Comparison of ENCODE assay signal across 21 mouse cellular contexts in the genomic region with DNA sequence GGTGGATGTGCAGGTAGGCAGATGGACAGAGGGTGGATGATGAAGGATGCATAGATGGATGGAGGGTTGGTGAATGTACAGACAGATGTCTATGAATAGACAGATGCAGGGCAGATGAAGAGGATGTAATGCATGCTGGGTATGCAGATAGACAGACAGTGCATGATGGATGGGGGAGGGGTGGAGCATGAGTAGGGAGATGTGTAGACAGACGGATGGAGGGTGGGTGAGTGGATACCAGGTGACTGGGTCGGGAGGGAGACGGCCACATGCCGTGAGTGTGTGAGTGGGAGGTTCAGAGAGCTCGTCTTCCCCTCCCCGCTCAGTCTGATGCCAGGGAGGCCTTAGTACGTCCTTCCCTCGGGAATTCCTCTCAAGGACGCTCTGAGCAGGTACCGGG.
DNase-seq lines count a peak whose midpoint lies in the region; ATAC-seq and TF ChIP-seq lines count a peak whose summit lies in the region.
"Had no signal": no experiment of that assay in that cellular context is flagged by ENCODE, and none has a peak within 500 bp of the region (broad histone marks: within the 10 kb centered on the region; RNA-seq: fewer than 3 reads in every experiment).

No protein-coding gene starts in this region.

- H3K27me3 ChIP-seq in kidney, postnatal 0 days (ENCODE audit: insufficient read depth, low read length), result no peaks in the 10 kb centered on the region
- no peaks in the 10 kb centered on the region for H3K27me3 ChIP-seq in kidney, adult 2 months (replicated peaks; ENCODE audit: control insufficient read depth, insufficient read depth, low read length)
- H3K27me3 ChIP-seq in megakaryocyte, embryonic 14.5 days (replicated peaks), result peaks cover 28% of the 10 kb centered on the region
- H3K27me3 ChIP-seq: CH12.LX, Patski had no signal

- H3K9me3 ChIP-seq in kidney, postnatal 0 days (replicated peaks; ENCODE audit: low read length), result no peaks in the 10 kb centered on the region
- no peaks in the 10 kb centered on the region for H3K9me3 ChIP-seq in megakaryocyte, embryonic 14.5 days

- TF ChIP-seq CTCF in kidney, postnatal 0 days (IDR thresholded peaks at IDR 0.05; ENCODE audit: low read depth), result no peak
- TF ChIP-seq CTCF in kidney, adult 2 months (conservative IDR thresholded peaks at IDR 0.05; ENCODE audit: insufficient read depth, insufficient read length, low read depth, low read length), result no peak

- DNase-seq in kidney, postnatal 0 days (ENCODE audit: low spot score), result peak; percentile 49
- DNase-seq in kidney, adult 2 months, result no peak
- DNase-seq in right cerebral cortex, adult 18-20 months, result peak; percentile 46
- DNase-seq in right cerebral cortex, postnatal 36 days (ENCODE audit: low spot score in 2 of 2), result no peak
- DNase-seq: adrenal gland, adult 2 months; adrenal gland, adult 8-10 months; adrenal gland, postnatal 10 days; adrenal gland, postnatal 14 days; adrenal gland, postnatal 25 days; adrenal gland, postnatal 36 days; B cell, adult 2 months; cerebellum, adult 11 months; cerebellum, adult 11-12 months; cerebellum, adult 18-20 months had no signal

- H3K27ac ChIP-seq in kidney, postnatal 0 days, result no peak overlapping the region
- H3K27ac ChIP-seq in kidney, adult 2 months (ENCODE audit: insufficient read depth, low read depth, low read length), result no peak overlapping the region

- H3K4me3 ChIP-seq in kidney, postnatal 0 days (replicated peaks; ENCODE audit: low read depth, low read length), result no peak overlapping the region
- H3K4me3 ChIP-seq in kidney, adult 2 months (ENCODE audit: insufficient read depth, low read depth, low read length), result no peak overlapping the region
- peak overlapping the region; percentile 8 for H3K4me3 ChIP-seq in megakaryocyte, embryonic 14.5 days (replicated peaks)

- 47% methylated on average over 10 of the region's 10 CpGs for WGBS in kidney, postnatal 0 days
- WGBS in kidney, adult 2 months, result 62% methylated on average over 10 of the region's 10 CpGs

- TF ChIP-seq POLR2A in kidney, adult 2 months (IDR thresholded peaks at IDR 0.05; ENCODE audit: low read depth, low read length), result no peak

- H3K4me1 ChIP-seq in kidney, postnatal 0 days (replicated peaks; ENCODE audit: insufficient read depth, low read length), result no peaks in the 10 kb centered on the region
- no peaks in the 10 kb centered on the region for H3K4me1 ChIP-seq in kidney, adult 2 months (ENCODE audit: control insufficient read depth, insufficient read depth, low read length)
- no peaks in the 10 kb centered on the region; the same call in 1 of the 2 replicates for H3K4me1 ChIP-seq in megakaryocyte, embryonic 14.5 days

- no peak; the same call in 1 of the 2 replicates for ATAC-seq in kidney, postnatal 0 days (replicated peaks; ENCODE audit: low FRiP score, low read depth)
- no peak for ATAC-seq in megakaryocyte, adult 5-6 weeks (ENCODE audit: poor library complexity, severe bottlenecking)
- ATAC-seq: activated CD4-positive, CD25-positive, alpha-beta regulatory T cell, adult 4 months; CD4-positive, CD25-positive, alpha-beta regulatory T cell, adult 4 months; Patski had no signal

- no peak overlapping the region for H3K9ac ChIP-seq in kidney, postnatal 0 days (ENCODE audit: low read depth, low read length)

- 0 out of 2 replicates have a peak, but pooled peaks cover 9% of the 10 kb centered on the region for H3K36me3 ChIP-seq in kidney, postnatal 0 days (ENCODE audit: insufficient read depth, low read length)
- H3K36me3 ChIP-seq in kidney, adult 2 months (ENCODE audit: control insufficient read depth, insufficient read depth, low read length), result no peaks in the 10 kb centered on the region
- H3K36me3 ChIP-seq in megakaryocyte, embryonic 14.5 days (replicated peaks; ENCODE audit: low read length), result peaks cover 49% of the 10 kb centered on the region
- H3K36me3 ChIP-seq: G1E had no signal

- H3K4me2 ChIP-seq in kidney, postnatal 0 days (ENCODE audit: low read length), result no peak overlapping the region

Comparison
In these comparisons a context has a peak if more than half of its experiments do, and no peak if none do; other contexts are left out.
1. DNase-seq: peak in kidney, postnatal 0 days (single experiment) and right cerebral cortex, adult 18-20 months (single experiment); none in kidney, adult 2 months (single experiment) and right cerebral cortex, postnatal 36 days (0 of 2).